Comparison of ENCODE assay signal across 9 mouse cellular contexts in genomic region chr10:71225894-71226293, GRCm38 (mm10). TPM values are rescaled to one million over a fixed set of nuclear protein-coding genes. Genes with fewer than 3 reads are reported as not detected.
DNase-seq lines count a peak whose midpoint lies in the region; ATAC-seq lines count a peak whose summit lies in the region.
"Had no signal": no experiment of that assay in that cellular context is flagged by ENCODE, and none has a peak within 500 bp of the region (broad histone marks: within the 10 kb centered on the region; RNA-seq: fewer than 3 reads in every experiment).

No protein-coding gene starts in this region.

- no peak overlapping the region for H3K4me2 ChIP-seq in forebrain, embryonic 15.5 days (replicated peaks)
- no peak overlapping the region for H3K4me2 ChIP-seq in hindbrain, embryonic 14.5 days (replicated peaks)
- no peak overlapping the region for H3K4me2 ChIP-seq in midbrain, embryonic 11.5 days

- ATAC-seq in forebrain, embryonic 15.5 days (replicated peaks): peak; percentile 58
- ATAC-seq in hindbrain, embryonic 14.5 days (ENCODE audit: low FRiP score): peak; percentile 57; the same call in 1 of the 2 replicates
- peak; percentile 65; the same call in 1 of the 2 replicates for ATAC-seq in midbrain, embryonic 11.5 days (ENCODE audit: low FRiP score)
- ATAC-seq in erythroid progenitor cell, adult 5-6 weeks (replicated peaks; ENCODE audit: low FRiP score, poor library complexity, severe bottlenecking): no peak

- peaks cover 11% of the 10 kb centered on the region; the same call in 1 of the 2 replicates for H3K4me1 ChIP-seq in forebrain, embryonic 15.5 days
- H3K4me1 ChIP-seq in hindbrain, embryonic 14.5 days (replicated peaks; ENCODE audit: control insufficient read depth, insufficient read depth, low read length): no peaks in the 10 kb centered on the region
- H3K4me1 ChIP-seq in midbrain, embryonic 11.5 days (ENCODE audit: control insufficient read depth, insufficient read depth, low read length): no peaks in the 10 kb centered on the region
- H3K4me1 ChIP-seq: megakaryocyte, embryonic 14.5 days had no signal

- no peak overlapping the region for H3K4me3 ChIP-seq in forebrain, embryonic 15.5 days
- H3K4me3 ChIP-seq in hindbrain, embryonic 14.5 days (replicated peaks; ENCODE audit: low read length): no peak overlapping the region
- no peak overlapping the region for H3K4me3 ChIP-seq in midbrain, embryonic 11.5 days (ENCODE audit: low read depth, low read length)
- H3K4me3 ChIP-seq: megakaryocyte, embryonic 14.5 days had no signal

- no peak overlapping the region for H3K9ac ChIP-seq in forebrain, embryonic 15.5 days (replicated peaks)
- no peak overlapping the region for H3K9ac ChIP-seq in hindbrain, embryonic 14.5 days
- H3K9ac ChIP-seq in midbrain, embryonic 11.5 days (ENCODE audit: low read length): no peak overlapping the region

- 36% methylated on average over 7 of the region's 7 CpGs for WGBS in forebrain, embryonic 15.5 days
- WGBS in hindbrain, embryonic 14.5 days: 45% methylated on average over 7 of the region's 7 CpGs
- 48% methylated on average over 7 of the region's 7 CpGs for WGBS in midbrain, embryonic 11.5 days

- peak; percentile 88 for DNase-seq in NIH3T3 (ENCODE audit: low read depth)
- peak; percentile 48 for DNase-seq in c-Kit-positive CD71-positive TER-119-negative erythroid progenitor cells, embryonic 14.5 days (ENCODE audit: low read depth)
- DNase-seq in hindbrain, embryonic 14.5 days (ENCODE audit: low spot score): peak; percentile 90
- DNase-seq in left cerebral cortex, adult 8-10 months (ENCODE audit: low spot score in 2 of 2): peak; percentile 54 to 74
- DNase-seq in midbrain, embryonic 11.5 days (ENCODE audit: low spot score, missing footprints): peak; percentile 97
- peak; percentile 42 to 73 for DNase-seq in right cerebral cortex, postnatal 36 days (ENCODE audit: low spot score in 2 of 2)

- H3K27ac ChIP-seq in forebrain, embryonic 15.5 days (replicated peaks): no peak overlapping the region
- H3K27ac ChIP-seq in hindbrain, embryonic 14.5 days: no peak overlapping the region
- H3K27ac ChIP-seq in midbrain, embryonic 11.5 days (ENCODE audit: low read depth, low read length): no peak overlapping the region

- H3K27me3 ChIP-seq in forebrain, embryonic 15.5 days: no peaks in the 10 kb centered on the region
- H3K27me3 ChIP-seq in hindbrain, embryonic 14.5 days (ENCODE audit: control insufficient read depth, insufficient read depth, low read length): no peaks in the 10 kb centered on the region
- no peaks in the 10 kb centered on the region for H3K27me3 ChIP-seq in midbrain, embryonic 11.5 days (ENCODE audit: control insufficient read depth, insufficient read depth, low read length)
- H3K27me3 ChIP-seq: megakaryocyte, embryonic 14.5 days had no signal

- H3K9me3 ChIP-seq in forebrain, embryonic 15.5 days: no peaks in the 10 kb centered on the region
- no peaks in the 10 kb centered on the region for H3K9me3 ChIP-seq in hindbrain, embryonic 14.5 days (ENCODE audit: control insufficient read depth, low read length)
- no peaks in the 10 kb centered on the region for H3K9me3 ChIP-seq in midbrain, embryonic 11.5 days (ENCODE audit: control insufficient read depth, low read length)

- peaks cover 40% of the 10 kb centered on the region for H3K36me3 ChIP-seq in forebrain, embryonic 15.5 days
- H3K36me3 ChIP-seq in hindbrain, embryonic 14.5 days (replicated peaks; ENCODE audit: control insufficient read depth, insufficient read depth): peaks cover 50% of the 10 kb centered on the region
- peaks cover 21% of the 10 kb centered on the region for H3K36me3 ChIP-seq in midbrain, embryonic 11.5 days (ENCODE audit: control insufficient read depth, insufficient read depth, low read length)

RNA-seq across cellular contexts. Expression of gene Tfam, which starts 12.2 kb away (rescaled TPM):
- 61.2 and 63.2 TPM in 2 replicates for polyA plus RNA-seq in forebrain, embryonic 15.5 days (2015; fragmentation: Nextera tagmentation; extraction: Ambion mirVana)
- 45.0 and 45.4 TPM in 2 replicates for polyA plus RNA-seq in hindbrain, embryonic 14.5 days (2014; fragmentation: Nextera tagmentation; extraction: Ambion mirVana)
- total RNA-seq in left cerebral cortex, adult 8-10 months (2022): 10 to 100 TPM; 33.2 to 49.2 (median 37.5) TPM
- polyA plus RNA-seq in midbrain, embryonic 11.5 days (2014; fragmentation: Nextera tagmentation; extraction: Ambion mirVana): 101 and 111 TPM in 2 replicates
- total RNA-seq in erythroid progenitor cell, adult 5-6 weeks (2015; ENCODE audit: low replicate concordance): 14.8 and 17.6 TPM in 2 replicates
- 17.2 and 26.0 TPM in 2 replicates for total RNA-seq in erythroid progenitor cell, adult 5-6 weeks (2017; ENCODE audit: low replicate concordance)

RNA-seq across cellular contexts. Expression of gene Ube2d1, which starts 59.2 kb away (rescaled TPM):
- polyA plus RNA-seq in forebrain, embryonic 15.5 days (2015; fragmentation: Nextera tagmentation; extraction: Ambion mirVana): 173 and 175 TPM in 2 replicates
- polyA plus RNA-seq in hindbrain, embryonic 14.5 days (2014; fragmentation: Nextera tagmentation; extraction: Ambion mirVana): 213 and 224 TPM in 2 replicates
- 10 to 100 TPM; 44.2 to 53.7 (median 48.5) TPM for total RNA-seq in left cerebral cortex, adult 8-10 months (2022)
- polyA plus RNA-seq in midbrain, embryonic 11.5 days (2014; fragmentation: Nextera tagmentation; extraction: Ambion mirVana): 176 and 184 TPM in 2 replicates
- 19.3 and 24.5 TPM in 2 replicates for total RNA-seq in erythroid progenitor cell, adult 5-6 weeks (2015; ENCODE audit: low replicate concordance)
- total RNA-seq in erythroid progenitor cell, adult 5-6 weeks (2017; ENCODE audit: low replicate concordance): 0.83 and 4.2 TPM in 2 replicates
